Mouse (Mus musculus) mouse embryonic stem cell (cell line): ENCODE measurements at regions not wholly inside any gene's neighbourhood (a gene's known extent, or its start where the extent isn't known, plus 50 kb on each side); places are given as distances from the start of the nearest gene placed in this dataset.

ENCODE experiments used
- in situ Hi-C, 2 experiments: fragments of 300-500 bp; cut with MboI; formaldehyde crosslinking; loops; 1 replicate in 1 of 2; 3 replicates in 1 of 2; pipeline ENCODE4 v1.14.3; 2019 to 2020; ENCODE audit warnings: low sequenced_read_pairs in 2 of 2, low pct_unique_long_range_greater_than_20kb in 1 of 2, mixed read lengths in 1 of 2; ENCODE audit not compliant: unreplicated experiment in 1 of 2

GRCm38 (mm10) chr11:24804623-24805023 lies 726.8 kb downstream of the Bcl11a start:
- in situ Hi-C loops, result no loop called here

- in situ Hi-C loops, result no loop called here
These were observed 751.9 kb downstream of the Bcl11a start for GRCm38 (mm10) chr11:24829578-24830401.

- in situ Hi-C loops, result no loop called here
These were observed 752.6 kb downstream of the Bcl11a start for GRCm38 (mm10) chr11:24830484-24830883.

GRCm38 (mm10) chr11:24843839-24844738 lies 766.2 kb downstream of the Bcl11a start:
- in situ Hi-C loops, result no loop called here

- in situ Hi-C loops, result no loop called here
These were observed 779.1 kb downstream of the Bcl11a start for GRCm38 (mm10) chr11:24856991-24857390.

- in situ Hi-C loops, result no loop called here
These were observed 786.8 kb downstream of the Bcl11a start for GRCm38 (mm10) chr11:24864637-24865036.

GRCm38 (mm10) chr11:24865067-24865796 lies 787.4 kb downstream of the Bcl11a start:
- in situ Hi-C loops, result no loop called here
